Mouse (Mus musculus) intestine, postnatal 0 days (tissue): ENCODE measurements around the gene Rtn4r. TPM values are rescaled to one million over a fixed set of nuclear protein-coding genes. Genes with fewer than 3 reads are reported as not detected.

Experiments
- ATAC-seq: fragments of 200-750 bp; cut with Nextera tagmentation; 2 replicates; pipeline ENCODE4 v1.8.0; 2017; ENCODE audit warnings: mild to moderate bottlenecking, moderate TSS enrichment, moderate library complexity
- H3K27ac ChIP-seq: fragments of 300-500 bp; sonication (generic); 2 replicates; pipeline ENCODE4 v1.5.1; 2014; ENCODE audit warnings: mild to moderate bottlenecking, low read depth, low read length, moderate library complexity
- H3K27me3 ChIP-seq: fragments of 300-500 bp; sonication (generic); replicated peaks from 2 replicates; pipeline ENCODE4 v1.6.1; 2014; ENCODE audit warnings: low read length, mixed read lengths; ENCODE audit not compliant: control insufficient read depth, insufficient read depth
- H3K36me3 ChIP-seq: fragments of 300-500 bp; sonication (generic); 2 replicates; pipeline ENCODE4 v1.6.1; 2014; ENCODE audit warnings: mild to moderate bottlenecking, moderate library complexity; ENCODE audit not compliant: control insufficient read depth, insufficient read depth
- H3K4me1 ChIP-seq: fragments of 300-500 bp; sonication (generic); replicated peaks from 2 replicates; pipeline ENCODE4 v1.6.1; 2014; ENCODE audit warnings: antibody characterized with exemption, low read length, mixed read lengths; ENCODE audit not compliant: control insufficient read depth, insufficient read depth
- H3K4me2 ChIP-seq: fragments of 300-500 bp; sonication (generic); replicated peaks from 2 replicates; pipeline ENCODE4 v1.6.1; 2014; ENCODE audit warnings: low read depth, mild to moderate bottlenecking, moderate library complexity
- H3K4me3 ChIP-seq: fragments of 300-500 bp; sonication (generic); 2 replicates; pipeline ENCODE4 v1.5.1; 2014; ENCODE audit warnings: low read depth, low read length
- H3K9ac ChIP-seq: fragments of 300-500 bp; sonication (generic); 2 replicates; pipeline ENCODE4 v1.6.1; 2014; ENCODE audit warnings: mild to moderate bottlenecking, low read depth, low read length
- H3K9me3 ChIP-seq: fragments of 300-500 bp; sonication (generic); 2 replicates; pipeline ENCODE4 v1.6.1; 2016; ENCODE audit warnings: mixed run types; ENCODE audit not compliant: control insufficient read depth
- CTCF ChIP-seq: sonication (generic); IDR thresholded peaks from 2 replicates; pipeline ENCODE4 v1.5.1; 2016; ENCODE audit warnings: low read depth, mild to moderate bottlenecking, control low read depth, antibody characterized with exemption, moderate library complexity
- WGBS: fragments of 180-500 bp; shearing (Covaris S2); extraction: QIAGEN DNeasy Blood & Tissue Kit; methylation state at CpG from one replicate; pipeline ENCODE4 v1.1.7; 2014; 5-methylcytosine and 5-hydroxymethylcytosine counted together
- polyA plus RNA-seq: library from polyadenylated mRNA; unstranded; fragments of >200 nt; fragmentation: Nextera tagmentation; extraction: Ambion mirVana; gene quantifications from 2 replicates; pipeline ENCODE4 v1.2.1, GENCODE M21; 2015

Gene Rtn4r
- polyA plus RNA-seq, 1 experiment from 2014 or later, result 1.9 TPM

DNA sequence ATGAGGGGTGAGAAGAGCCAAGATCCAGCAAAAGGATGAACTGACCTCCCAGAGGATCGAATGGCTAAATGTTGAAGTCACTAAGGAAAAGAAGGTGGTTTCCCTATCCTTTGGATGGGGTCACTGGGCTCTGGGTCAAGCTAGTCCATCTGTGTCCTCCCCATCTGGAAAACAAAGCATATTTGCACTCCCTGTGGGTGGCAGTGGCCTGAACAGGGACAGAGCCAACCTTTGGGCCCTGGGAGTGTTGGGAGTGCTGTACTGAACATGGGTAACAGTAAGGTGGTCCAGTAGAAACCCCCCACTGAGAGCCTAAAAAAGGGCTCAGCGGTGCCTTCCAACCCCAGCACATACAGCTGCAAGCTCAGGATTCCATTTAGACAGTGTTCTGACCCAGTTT is 4.7 kb upstream of the Rtn4r start:
- no peak overlapping the region for H3K27ac ChIP-seq
- H3K4me1 ChIP-seq, result no peaks in the 10 kb centered on the region
- no peak for ATAC-seq
- H3K4me3 ChIP-seq, result no peak overlapping the region
- TF ChIP-seq CTCF, result no peak
- no peak overlapping the region for H3K4me2 ChIP-seq
- WGBS, result 83% methylated on average over 2 of the region's 2 CpGs
- H3K9me3 ChIP-seq, result no peaks in the 10 kb centered on the region
- no peaks in the 10 kb centered on the region for H3K36me3 ChIP-seq
- H3K9ac ChIP-seq, result no peak overlapping the region
- H3K27me3 ChIP-seq, result peaks cover 2% of the 10 kb centered on the region; the same call in 1 of the 2 replicates

DNA sequence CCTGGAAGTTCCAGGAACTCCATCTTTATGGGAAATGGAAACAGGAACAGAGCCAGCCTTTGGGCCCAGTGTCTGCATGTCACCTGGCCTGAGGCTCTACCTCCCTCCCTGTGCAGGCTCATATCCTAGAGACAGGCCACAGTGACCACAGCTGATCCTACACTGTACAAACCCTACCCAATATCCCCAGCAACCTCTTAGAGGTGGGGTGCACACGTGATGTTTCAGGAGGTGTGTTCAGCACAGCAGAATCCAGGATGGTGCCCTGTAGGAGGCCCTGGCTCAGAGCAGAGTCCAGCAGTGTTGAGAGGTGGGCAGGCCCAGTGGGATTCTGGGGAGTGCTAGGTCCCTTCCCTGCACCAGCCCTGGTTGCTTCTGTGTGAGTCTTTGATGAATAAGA is 4.0 kb upstream of the Rtn4r start:
- Histone ChIP-seq H3K9me3 (no peaks in the 10 kb centered on the region), H3K27ac (no peak overlapping the region), H3K27me3 (peaks cover 10% of the 10 kb centered on the region), H3K9ac (no peak overlapping the region), H3K4me1 (no peaks in the 10 kb centered on the region), H3K4me3 (no peak overlapping the region), H3K36me3 (no peaks in the 10 kb centered on the region), H3K4me2 (no peak overlapping the region)
- ATAC-seq, result no peak
- TF ChIP-seq CTCF, result no peak
- 68% methylated on average over 1 of the region's 1 CpGs for WGBS

DNA sequence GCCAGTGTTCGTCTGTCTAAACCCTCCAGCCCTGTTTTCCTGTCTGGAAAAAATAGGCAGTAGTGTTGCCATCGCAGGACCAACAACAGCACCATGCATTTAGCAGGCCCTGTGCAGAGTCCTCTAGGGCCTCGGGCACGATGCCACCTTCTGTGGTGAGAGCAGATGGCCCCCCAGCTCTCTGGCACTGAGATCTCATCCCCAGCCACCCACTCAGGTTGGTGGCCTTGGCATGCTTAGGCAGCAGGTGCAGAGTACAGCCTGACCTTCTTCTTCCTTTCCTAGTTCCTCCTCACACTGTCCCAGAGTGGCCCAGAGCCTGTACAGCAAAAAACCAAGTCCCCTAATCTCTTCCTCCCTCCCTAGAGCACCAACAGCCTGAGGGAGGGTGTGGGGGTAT is 3.4 kb upstream of the Rtn4r start:
- no peaks in the 10 kb centered on the region for H3K9me3 ChIP-seq
- ATAC-seq, result no peak
- WGBS, result 81% methylated on average over 4 of the region's 4 CpGs
- H3K27ac ChIP-seq, result no peak overlapping the region
- H3K4me3 ChIP-seq, result no peak overlapping the region
- no peak overlapping the region for H3K9ac ChIP-seq
- no peaks in the 10 kb centered on the region for H3K4me1 ChIP-seq
- H3K36me3 ChIP-seq, result no peaks in the 10 kb centered on the region
- peaks cover 12% of the 10 kb centered on the region for H3K27me3 ChIP-seq
- no peak for TF ChIP-seq CTCF
- H3K4me2 ChIP-seq, result no peak overlapping the region

DNA sequence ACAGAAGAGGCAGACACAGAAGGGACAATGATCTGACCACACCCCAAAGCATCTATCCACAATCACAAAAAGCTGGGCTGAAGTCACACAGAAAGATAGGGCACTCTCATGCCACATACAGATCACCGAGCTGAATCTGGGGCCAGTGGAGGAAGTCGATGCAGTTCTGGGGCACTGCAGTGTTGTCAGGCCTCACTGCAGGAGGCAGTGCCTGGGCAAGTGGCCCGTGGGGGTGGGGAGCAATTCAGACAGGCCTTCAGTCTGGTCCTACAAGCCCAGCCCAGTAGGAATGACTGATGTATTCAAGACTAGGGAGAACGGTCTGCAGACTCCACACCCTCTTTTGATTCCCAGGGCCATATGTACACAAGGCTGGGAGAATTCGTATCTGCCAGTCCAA is 2.8 kb upstream of the Rtn4r start:
- no peak for ATAC-seq
- 25% methylated on average over 5 of the region's 5 CpGs for WGBS
- no peak for TF ChIP-seq CTCF

DNA sequence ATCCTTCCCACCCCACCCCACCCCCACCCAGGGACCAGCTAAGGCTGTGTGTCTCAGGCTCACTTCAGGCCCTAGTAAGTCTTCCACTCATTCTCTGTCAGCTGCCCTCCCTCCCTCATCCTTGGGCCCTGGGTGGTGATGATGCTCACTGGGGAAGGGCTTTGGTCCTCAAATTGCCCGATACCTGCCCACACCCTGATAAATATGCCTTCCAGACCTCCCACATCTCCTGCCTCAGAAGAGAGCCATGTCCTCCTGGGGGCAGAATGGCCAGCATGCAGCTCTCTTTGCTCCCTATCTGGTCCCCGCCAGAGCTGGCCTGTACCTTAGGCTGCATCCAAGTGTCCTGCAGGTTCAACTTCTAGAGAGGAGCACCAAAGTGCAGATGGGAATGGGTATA is 2.3 kb upstream of the Rtn4r start:
- H3K27me3 ChIP-seq, result peaks cover 12% of the 10 kb centered on the region
- H3K4me2 ChIP-seq, result no peak overlapping the region
- no peak for TF ChIP-seq CTCF
- no peak overlapping the region for H3K27ac ChIP-seq
- no peak for ATAC-seq
- H3K4me3 ChIP-seq, result no peak overlapping the region
- H3K9ac ChIP-seq, result no peak overlapping the region
- 70% methylated on average over 2 of the region's 2 CpGs for WGBS
- no peaks in the 10 kb centered on the region for H3K36me3 ChIP-seq
- no peaks in the 10 kb centered on the region for H3K4me1 ChIP-seq
- H3K9me3 ChIP-seq, result no peaks in the 10 kb centered on the region

More for the DNA sequence above, 2.8 kb upstream of the Rtn4r start:
- no peak overlapping the region for H3K4me2 ChIP-seq
- H3K4me1 ChIP-seq, result no peaks in the 10 kb centered on the region
- no peak overlapping the region for H3K9ac ChIP-seq
- H3K9me3 ChIP-seq, result no peaks in the 10 kb centered on the region
- H3K27me3 ChIP-seq, result peaks cover 12% of the 10 kb centered on the region
- no peaks in the 10 kb centered on the region for H3K36me3 ChIP-seq
- H3K27ac ChIP-seq, result no peak overlapping the region
- no peak overlapping the region for H3K4me3 ChIP-seq

DNA sequence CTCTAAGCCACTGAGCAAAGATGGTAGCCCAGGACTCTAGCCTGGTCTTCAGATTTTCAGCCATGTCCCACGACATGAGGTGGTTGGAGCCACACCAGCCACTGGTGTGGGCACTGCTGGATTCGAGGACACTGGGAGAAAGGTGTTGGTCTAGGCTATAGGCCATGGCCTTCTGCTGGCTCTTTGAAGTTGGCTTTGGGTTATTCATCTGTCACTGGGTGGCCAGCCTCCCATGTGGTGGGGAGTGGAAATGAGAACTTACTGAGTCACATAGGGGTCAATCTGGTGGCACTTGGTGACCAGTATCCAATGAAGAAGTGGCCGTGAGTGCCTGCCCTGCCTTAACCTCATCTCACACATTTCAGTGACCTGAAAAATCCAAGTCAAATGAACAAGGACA is 1.2 kb upstream of the Rtn4r start:
- Histone ChIP-seq H3K27ac (no peak overlapping the region), H3K9me3 (no peaks in the 10 kb centered on the region), H3K4me2 (no peak overlapping the region), H3K36me3 (no peaks in the 10 kb centered on the region), H3K9ac (no peak overlapping the region), H3K4me3 (no peak overlapping the region), H3K27me3 (peaks cover 12% of the 10 kb centered on the region), H3K4me1 (no peaks in the 10 kb centered on the region)
- no peak for ATAC-seq
- 75% methylated on average over 3 of the region's 3 CpGs for WGBS
- no peak for TF ChIP-seq CTCF
